Mouse (Mus musculus) midbrain, embryonic 15.5 days (tissue): ENCODE results near the gene Fmo5. TPM values are rescaled to one million over a fixed set of nuclear protein-coding genes. Genes with fewer than 3 reads are reported as not detected.

Experiments
- ATAC-seq: fragments of 200-750 bp; cut with Nextera tagmentation; replicated peaks from 2 replicates; pipeline ENCODE4 v1.8.0; 2017; ENCODE audit warnings: moderate TSS enrichment
- H3K27ac ChIP-seq: fragments of 300-500 bp; sonication (generic); 2 replicates; pipeline ENCODE4 v1.5.1; 2015; ENCODE audit warnings: mild to moderate bottlenecking, inconsistent platforms
- H3K27me3 ChIP-seq: fragments of 300-500 bp; sonication (generic); replicated peaks from 2 replicates; pipeline ENCODE4 v1.6.1; 2015; ENCODE audit warnings: inconsistent platforms
- H3K36me3 ChIP-seq: fragments of 300-500 bp; sonication (generic); replicated peaks from 2 replicates; pipeline ENCODE4 v1.6.1; 2015; ENCODE audit warnings: inconsistent platforms
- H3K4me1 ChIP-seq: fragments of 300-500 bp; sonication (generic); 2 replicates; pipeline ENCODE4 v1.6.1; 2015; ENCODE audit warnings: inconsistent platforms
- H3K4me2 ChIP-seq: fragments of 300-500 bp; sonication (generic); 2 replicates; pipeline ENCODE4 v1.6.1; 2015; ENCODE audit warnings: inconsistent platforms, mild to moderate bottlenecking, moderate library complexity
- H3K4me3 ChIP-seq: fragments of 300-500 bp; sonication (generic); 2 replicates; pipeline ENCODE4 v1.5.1; 2015; ENCODE audit warnings: mild to moderate bottlenecking, inconsistent platforms
- H3K9ac ChIP-seq: fragments of 300-500 bp; sonication (generic); 2 replicates; pipeline ENCODE4 v1.6.1; 2015; ENCODE audit warnings: mild to moderate bottlenecking, inconsistent platforms
- H3K9me3 ChIP-seq: fragments of 300-500 bp; sonication (generic); 2 replicates; pipeline ENCODE4 v1.6.1; 2016; ENCODE audit warnings: inconsistent platforms
- WGBS: fragments of 180-500 bp; shearing (Covaris S2); methylation state at CpG from one replicate; pipeline ENCODE4 v1.1.7; 2015; ENCODE audit warnings: mixed read lengths; 5-methylcytosine and 5-hydroxymethylcytosine counted together
- polyA plus RNA-seq: library from polyadenylated mRNA; unstranded; fragments of >200 nt; fragmentation: Nextera tagmentation; extraction: Ambion mirVana; gene quantifications from 2 replicates; pipeline ENCODE4 v1.2.1, GENCODE M21; 2015

Gene Fmo5
- polyA plus RNA-seq, 1 experiment from 2014 or later = 0.89 TPM

- no peaks in the 10 kb centered on the region for H3K4me1 ChIP-seq
- no peak overlapping the region for H3K4me2 ChIP-seq
- H3K9me3 ChIP-seq = no peaks in the 10 kb centered on the region
- no peaks in the 10 kb centered on the region for H3K27me3 ChIP-seq
- H3K36me3 ChIP-seq = peaks cover 29% of the 10 kb centered on the region
- H3K9ac ChIP-seq = no peak overlapping the region
- ATAC-seq = no peak
- 90% methylated on average over 9 of the region's 9 CpGs for WGBS
- H3K27ac ChIP-seq = no peak overlapping the region
- H3K4me3 ChIP-seq = no peak overlapping the region
Observed at GRCm38 (mm10) chr3:97665525-97665924, 36.9 kb downstream of the Fmo5 start.

- no peak for ATAC-seq
- H3K36me3 ChIP-seq = peaks cover 29% of the 10 kb centered on the region
- 68% methylated on average over 8 of the region's 8 CpGs for WGBS
Observed at GRCm38 (mm10) chr3:97666154-97666553, 37.5 kb downstream of the Fmo5 start.

GRCm38 (mm10) chr3:97667093-97667675, 38.6 kb downstream of the Fmo5 start:
- ATAC-seq = no peak
- H3K9me3 ChIP-seq = no peaks in the 10 kb centered on the region
- 80% methylated on average over 14 of the region's 14 CpGs for WGBS
- no peak overlapping the region for H3K4me2 ChIP-seq
- H3K4me1 ChIP-seq = no peaks in the 10 kb centered on the region
- H3K27me3 ChIP-seq = no peaks in the 10 kb centered on the region
- no peak overlapping the region for H3K9ac ChIP-seq
- H3K4me3 ChIP-seq = no peak overlapping the region
- no peak overlapping the region for H3K27ac ChIP-seq
- peaks cover 33% of the 10 kb centered on the region for H3K36me3 ChIP-seq

More at GRCm38 (mm10) chr3:97666154-97666553, 37.5 kb downstream of the Fmo5 start:
- no peaks in the 10 kb centered on the region for H3K27me3 ChIP-seq
- no peaks in the 10 kb centered on the region for H3K4me1 ChIP-seq
- H3K27ac ChIP-seq = no peak overlapping the region
- H3K4me2 ChIP-seq = no peak overlapping the region
- no peak overlapping the region for H3K9ac ChIP-seq
- no peaks in the 10 kb centered on the region for H3K9me3 ChIP-seq
- H3K4me3 ChIP-seq = no peak overlapping the region

GRCm38 (mm10) chr3:97674644-97675110, 46.1 kb downstream of the Fmo5 start, which contains the start of gene Gm17651:
Gm17651 (minus strand) TSS chr3:97674694.
- no peak for ATAC-seq
- H3K9me3 ChIP-seq = no peaks in the 10 kb centered on the region
- H3K4me3 ChIP-seq = no peak within 1 kb of the TSS

GRCm38 (mm10) chr3:97676126-97676525, 47.5 kb downstream of the Fmo5 start:
- Histone ChIP-seq H3K36me3 (peaks cover 4% of the 10 kb centered on the region; the same call in 1 of the 2 replicates), H3K4me2 (no peak overlapping the region), H3K4me3 (no peak overlapping the region), H3K27me3 (no peaks in the 10 kb centered on the region), H3K4me1 (peaks cover 4% of the 10 kb centered on the region; the same call in 1 of the 2 replicates), H3K27ac (no peak overlapping the region), H3K9me3 (no peaks in the 10 kb centered on the region), H3K9ac (no peak overlapping the region)
- WGBS = 94% methylated on average over 3 of the region's 3 CpGs
- no peak for ATAC-seq

More at GRCm38 (mm10) chr3:97674644-97675110, 46.1 kb downstream of the Fmo5 start, which contains the start of gene Gm17651:
- Histone ChIP-seq H3K36me3 (peaks cover 4% of the 10 kb centered on the region; the same call in 1 of the 2 replicates), H3K27me3 (no peaks in the 10 kb centered on the region), H3K27ac (no peak within 1 kb of the TSS), H3K9ac (no peak within 1 kb of the TSS), H3K4me1 (no peaks in the 10 kb centered on the region), H3K4me2 (no peak within 1 kb of the TSS)
- 93% methylated on average over 7 of the region's 7 CpGs for WGBS

GRCm38 (mm10) chr3:97678416-97678815, 49.8 kb downstream of the Fmo5 start:
- no peak overlapping the region for H3K4me3 ChIP-seq
- no peaks in the 10 kb centered on the region for H3K9me3 ChIP-seq
- no peak overlapping the region for H3K27ac ChIP-seq
- H3K27me3 ChIP-seq = peaks cover 11% of the 10 kb centered on the region
- H3K9ac ChIP-seq = no peak overlapping the region
- no peak overlapping the region for H3K4me2 ChIP-seq
- no peak for ATAC-seq
- WGBS = 96% methylated on average over 3 of the region's 3 CpGs
- H3K36me3 ChIP-seq = no peaks in the 10 kb centered on the region
- H3K4me1 ChIP-seq = peaks cover 18% of the 10 kb centered on the region; the same call in 1 of the 2 replicates

- Histone ChIP-seq H3K9me3 (no peaks in the 10 kb centered on the region), H3K27me3 (peaks cover 22% of the 10 kb centered on the region), H3K27ac (no peak overlapping the region), H3K4me3 (peak overlapping the region; percentile 38), H3K4me2 (peak overlapping the region; percentile 63), H3K4me1 (peaks cover 18% of the 10 kb centered on the region; the same call in 1 of the 2 replicates), H3K9ac (0 out of 2 replicates have a peak overlapping the region, but pooled peaks have one; percentile 39), H3K36me3 (no peaks in the 10 kb centered on the region)
- ATAC-seq = peak; percentile 65
- WGBS = 1% methylated on average over 28 of the region's 28 CpGs
Observed at GRCm38 (mm10) chr3:97680631-97681320, 52.2 kb downstream of the Fmo5 start.

GRCm38 (mm10) chr3:97681321-97682158, 52.9 kb downstream of the Fmo5 start:
- peak overlapping the region; percentile 39 for H3K9ac ChIP-seq
- WGBS = 1% methylated on average over 33 of the region's 33 CpGs
- peaks cover 18% of the 10 kb centered on the region; the same call in 1 of the 2 replicates for H3K4me1 ChIP-seq
- ATAC-seq = peak; percentile 71
- peak overlapping the region; percentile 63 for H3K4me2 ChIP-seq
- peak overlapping the region; percentile 38 for H3K4me3 ChIP-seq
- H3K27ac ChIP-seq = no peak overlapping the region
- no peaks in the 10 kb centered on the region for H3K36me3 ChIP-seq
- peaks cover 22% of the 10 kb centered on the region for H3K27me3 ChIP-seq
- H3K9me3 ChIP-seq = no peaks in the 10 kb centered on the region

- peak overlapping the region; percentile 38 for H3K4me3 ChIP-seq
- 1% methylated on average over 11 of the region's 11 CpGs for WGBS
- H3K27me3 ChIP-seq = peaks cover 22% of the 10 kb centered on the region
- peak overlapping the region; percentile 63 for H3K4me2 ChIP-seq
- H3K9me3 ChIP-seq = no peaks in the 10 kb centered on the region
- no peak overlapping the region for H3K9ac ChIP-seq
- no peaks in the 10 kb centered on the region for H3K36me3 ChIP-seq
- no peak for ATAC-seq
- peaks cover 18% of the 10 kb centered on the region; the same call in 1 of the 2 replicates for H3K4me1 ChIP-seq
- H3K27ac ChIP-seq = no peak overlapping the region
Observed at GRCm38 (mm10) chr3:97682159-97682502, 53.5 kb downstream of the Fmo5 start.

GRCm38 (mm10) chr3:97682576-97682975, 54.0 kb downstream of the Fmo5 start:
- Histone ChIP-seq H3K9ac (no peak overlapping the region), H3K4me2 (peak overlapping the region; percentile 63; the same call in 1 of the 2 replicates), H3K27me3 (peaks cover 22% of the 10 kb centered on the region), H3K36me3 (no peaks in the 10 kb centered on the region), H3K27ac (no peak overlapping the region), H3K4me1 (peaks cover 18% of the 10 kb centered on the region; the same call in 1 of the 2 replicates), H3K4me3 (0 out of 2 replicates have a peak overlapping the region, but pooled peaks have one; percentile 38), H3K9me3 (no peaks in the 10 kb centered on the region)
- WGBS = 28% methylated on average over 5 of the region's 5 CpGs
- no peak for ATAC-seq

- H3K9me3 ChIP-seq = no peaks in the 10 kb centered on the region
- peaks cover 22% of the 10 kb centered on the region for H3K27me3 ChIP-seq
- no peak overlapping the region for H3K9ac ChIP-seq
- H3K4me3 ChIP-seq = no peak overlapping the region
- WGBS = 8% methylated on average over 16 of the region's 16 CpGs
- H3K36me3 ChIP-seq = no peaks in the 10 kb centered on the region
- H3K27ac ChIP-seq = no peak overlapping the region
- no peak for ATAC-seq
- H3K4me1 ChIP-seq = peaks cover 18% of the 10 kb centered on the region; the same call in 1 of the 2 replicates
- peak overlapping the region; percentile 9 for H3K4me2 ChIP-seq
Observed at GRCm38 (mm10) chr3:97683560-97684195, 55.1 kb downstream of the Fmo5 start.
